19 mouse cellular contexts compared by ENCODE assay signal in genomic region chr9:90301081-90301688, GRCm38 (mm10).
"Had no signal": no experiment of that assay in that cellular context is flagged by ENCODE, and none has a peak within 500 bp of the region (broad histone marks: within the 10 kb centered on the region; RNA-seq: fewer than 3 reads in every experiment).

No protein-coding gene starts in this region.

- DNase-seq: kidney, adult 8-10 months; kidney, postnatal 10 days; kidney, postnatal 36 days; liver; liver, embryonic 13.5 days; lung, embryonic 14.5 days; right cerebral cortex, adult 18-20 months; right cerebral cortex, postnatal 14 days; right cerebral cortex, postnatal 4 days; thymus, adult 18-20 months; thymus, postnatal 36 days had no signal

- H3K4me1 ChIP-seq: kidney, embryonic 15.5 days; limb, embryonic 10.5 days; limb, embryonic 13.5 days; liver, embryonic 13.5 days; midbrain, embryonic 10.5 days; midbrain, embryonic 13.5 days had no signal

- H3K4me2 ChIP-seq: kidney, embryonic 15.5 days; limb, embryonic 13.5 days; liver, embryonic 13.5 days; lung, embryonic 14.5 days; midbrain, embryonic 13.5 days had no signal

- H3K9me3 ChIP-seq: kidney, embryonic 15.5 days; limb, embryonic 10.5 days; limb, embryonic 13.5 days; liver, embryonic 13.5 days; midbrain, embryonic 10.5 days; midbrain, embryonic 13.5 days had no signal

- H3K27ac ChIP-seq: kidney, embryonic 15.5 days; limb, embryonic 10.5 days; limb, embryonic 13.5 days; liver, embryonic 13.5 days; macrophage; midbrain, embryonic 10.5 days; midbrain, embryonic 13.5 days; stomach, postnatal 0 days had no signal

- H3K36me3 ChIP-seq: kidney, embryonic 15.5 days; limb, embryonic 10.5 days; limb, embryonic 13.5 days; liver, embryonic 13.5 days; midbrain, embryonic 10.5 days; midbrain, embryonic 13.5 days had no signal

- H3K4me3 ChIP-seq: kidney, embryonic 15.5 days; limb, embryonic 10.5 days; limb, embryonic 13.5 days; liver, embryonic 13.5 days; midbrain, embryonic 10.5 days; midbrain, embryonic 13.5 days; myocyte had no signal

- H3K27me3 ChIP-seq: kidney, embryonic 15.5 days; limb, embryonic 13.5 days; liver, embryonic 13.5 days; midbrain, embryonic 13.5 days had no signal

- H3K9ac ChIP-seq: kidney, embryonic 15.5 days; limb, embryonic 13.5 days; liver, embryonic 13.5 days; lung, embryonic 14.5 days; midbrain, embryonic 13.5 days had no signal
